Mouse (Mus musculus): ENCODE measurements at regions not wholly inside any gene's neighbourhood (a gene's known extent, or its start where the extent isn't known, plus 50 kb on each side); places are given as distances from the start of the nearest gene placed in this dataset.
A peak's percentile ranks its signal among the peaks of the same experiment; 100 is the strongest.

DNA sequence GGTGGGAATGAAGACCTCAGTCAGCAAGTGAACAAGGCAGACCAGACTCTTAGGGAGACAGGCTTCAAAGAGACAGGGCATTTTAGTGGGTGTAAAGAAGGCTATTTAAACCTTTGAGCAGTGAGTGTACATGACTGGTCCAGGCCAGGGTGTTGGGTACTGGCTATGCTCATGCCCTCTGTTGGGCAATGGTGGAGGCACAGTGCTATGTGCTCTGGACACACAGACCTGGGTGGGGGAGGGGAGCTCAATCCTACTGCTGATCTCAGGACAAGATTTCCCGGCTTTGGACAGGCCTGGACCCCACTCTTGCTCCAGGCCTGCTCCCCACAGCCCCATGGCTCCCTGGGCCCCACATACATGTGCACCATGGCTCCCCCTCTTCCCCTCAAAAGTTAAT is 355.1 kb downstream of the Slc4a3 start:
- no peak for DNase-seq

DNA sequence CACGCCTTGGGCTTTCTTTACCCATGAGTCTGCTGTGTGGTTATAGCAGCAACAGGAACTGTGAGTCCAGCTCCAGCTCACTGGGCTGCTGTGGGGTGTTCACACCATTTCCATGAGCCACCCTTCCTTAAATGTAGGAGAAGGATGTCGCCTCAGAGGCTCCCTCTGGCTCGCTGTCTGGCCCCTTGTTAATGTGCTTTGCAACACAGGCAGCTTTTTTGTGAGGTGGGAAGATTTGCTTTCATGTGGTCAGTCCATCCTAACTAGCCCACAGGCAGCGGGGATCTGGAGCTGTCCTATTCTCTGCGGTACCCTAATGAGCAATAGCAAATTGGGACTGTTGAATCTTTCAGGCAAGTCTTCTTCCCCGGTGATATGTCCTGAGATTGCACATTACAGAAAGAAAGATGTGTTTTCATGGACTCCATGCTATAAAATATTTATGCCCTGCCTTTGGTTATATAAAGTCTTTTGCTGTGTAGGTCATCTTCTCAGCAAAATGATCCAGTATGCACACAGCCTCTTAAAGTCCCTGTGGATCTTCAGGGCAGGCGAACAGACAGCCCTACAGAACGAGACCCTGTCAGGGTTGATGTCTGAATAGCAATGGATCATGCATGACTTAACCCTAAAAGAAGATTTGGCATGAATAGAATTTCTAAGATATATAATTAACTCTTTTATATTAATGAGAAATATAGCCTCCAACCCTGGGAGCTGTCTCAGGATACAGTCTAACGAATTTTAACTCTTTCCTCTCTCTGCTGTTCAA is 359.8 kb downstream of the Slc4a3 start:
- no peak for DNase-seq

DNA sequence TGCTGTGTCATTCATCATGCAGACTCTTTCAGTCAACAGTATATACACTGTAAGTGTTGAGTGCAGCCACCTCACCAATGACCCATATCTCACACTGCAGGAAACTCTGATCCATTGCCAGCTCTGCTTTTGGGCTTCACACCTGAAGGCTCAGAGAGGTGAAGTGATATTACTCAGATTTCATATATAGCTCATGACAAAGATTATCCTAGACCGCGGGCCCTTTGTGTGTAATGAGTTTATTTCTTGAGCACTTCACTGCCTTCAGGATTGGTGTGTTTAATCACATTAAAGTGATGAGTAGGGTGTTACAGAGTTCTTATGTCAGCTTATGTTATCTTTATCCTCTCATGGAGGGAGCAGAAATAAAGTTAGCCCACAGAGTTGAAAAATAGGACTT is 369.2 kb downstream of the Slc4a3 start:
- no peak for DNase-seq

DNA sequence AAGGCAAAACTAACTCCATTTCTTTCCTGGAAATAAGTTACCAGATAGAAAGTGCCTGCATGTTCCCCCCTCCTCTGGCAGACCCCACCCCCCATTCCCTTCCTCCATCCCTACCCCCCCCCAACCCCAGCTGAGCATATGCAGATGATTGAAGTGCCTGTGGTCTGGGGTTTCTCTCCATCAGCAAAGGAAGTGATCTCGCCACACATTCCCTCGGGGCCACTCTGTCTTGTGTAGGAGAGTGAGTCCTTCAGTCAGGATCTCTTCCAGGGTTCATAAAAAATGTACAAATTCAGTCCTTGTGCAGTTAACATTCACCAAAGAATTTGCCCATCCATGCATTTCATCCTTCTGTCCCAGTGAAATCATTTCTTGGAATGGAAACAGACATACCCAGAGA is 370.1 kb downstream of the Slc4a3 start:
- no peak for DNase-seq

DNA sequence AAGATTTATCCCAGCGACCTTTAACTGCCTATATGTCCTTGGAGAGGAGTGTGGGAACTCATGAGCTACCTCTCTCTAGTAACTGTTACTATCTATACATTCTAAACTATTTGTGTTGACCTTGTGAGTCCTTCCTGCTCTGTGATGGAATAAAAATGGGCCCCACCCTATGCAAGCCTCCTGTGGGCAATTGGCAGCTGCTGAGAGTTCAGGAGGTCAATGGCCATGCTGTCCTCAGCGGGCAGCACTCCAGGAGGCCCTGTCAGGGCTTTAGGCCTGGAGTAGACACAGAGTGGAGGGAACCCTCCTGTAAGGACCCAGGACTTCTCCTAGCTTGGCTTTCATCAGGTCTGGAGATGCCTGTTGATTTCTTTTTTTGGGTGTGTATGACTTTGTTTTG is 373.1 kb downstream of the Slc4a3 start:
- no peak for DNase-seq

DNA sequence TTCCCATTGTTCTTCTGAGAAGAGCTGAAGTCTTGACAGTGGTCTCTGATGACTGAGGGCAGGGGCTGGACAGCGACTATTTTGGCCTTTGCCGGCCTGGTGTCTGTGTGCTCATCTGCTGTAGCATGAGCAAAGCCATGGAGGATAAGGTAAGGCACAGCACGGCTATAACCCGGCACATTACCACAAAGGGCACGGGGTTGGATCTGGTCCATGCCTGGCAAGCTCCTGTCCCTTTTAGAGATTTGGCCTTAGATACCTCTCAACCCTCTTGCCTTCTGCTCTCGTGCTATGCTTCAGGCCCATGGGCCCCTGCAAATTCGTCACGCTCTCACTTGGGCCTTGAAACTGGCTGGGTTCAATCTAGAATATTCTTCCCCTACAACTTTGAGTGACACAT is 379.0 kb downstream of the Slc4a3 start:
- no peak for DNase-seq

DNA sequence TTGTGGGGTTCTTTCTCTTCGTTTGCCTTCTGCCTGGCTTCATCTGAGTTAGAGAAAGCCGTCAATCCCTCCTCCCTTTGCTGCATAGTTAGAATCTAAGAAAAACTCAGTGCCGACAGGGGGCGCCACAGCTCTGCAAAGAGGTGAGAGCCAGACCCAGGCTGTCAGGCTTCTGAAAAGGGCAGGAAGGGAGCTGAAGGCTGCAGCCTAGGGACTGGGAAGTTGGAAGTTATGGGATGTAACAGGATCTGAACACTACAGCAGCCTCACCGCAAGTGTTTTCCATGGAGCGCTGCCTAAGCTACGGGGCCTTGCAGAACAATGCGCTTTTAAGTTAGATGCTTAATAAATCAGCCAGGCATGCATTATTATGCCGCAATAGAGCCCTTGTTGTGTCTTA is 379.7 kb downstream of the Slc4a3 start:
- peak; percentile 92 to 95 for DNase-seq

DNA sequence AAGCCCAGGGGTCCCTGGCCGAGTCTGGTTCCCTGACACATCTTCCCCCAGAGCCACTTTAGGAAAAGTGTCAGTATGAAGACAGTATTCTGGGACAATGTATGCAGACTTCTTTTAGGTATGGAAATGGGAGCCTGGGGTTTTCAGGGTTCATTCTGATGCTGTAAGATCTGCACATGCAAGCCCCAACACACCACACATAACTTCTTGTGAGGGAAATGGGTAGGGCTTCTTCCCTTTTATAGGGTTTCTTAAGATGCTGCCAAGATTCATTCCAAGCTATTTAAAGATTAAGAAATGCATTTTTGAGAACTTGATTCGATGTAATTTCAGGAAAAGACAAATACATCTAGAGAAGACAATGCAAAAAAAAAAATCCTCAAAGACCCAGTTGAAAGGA is 385.8 kb downstream of the Slc4a3 start:
- no peak for DNase-seq

DNA sequence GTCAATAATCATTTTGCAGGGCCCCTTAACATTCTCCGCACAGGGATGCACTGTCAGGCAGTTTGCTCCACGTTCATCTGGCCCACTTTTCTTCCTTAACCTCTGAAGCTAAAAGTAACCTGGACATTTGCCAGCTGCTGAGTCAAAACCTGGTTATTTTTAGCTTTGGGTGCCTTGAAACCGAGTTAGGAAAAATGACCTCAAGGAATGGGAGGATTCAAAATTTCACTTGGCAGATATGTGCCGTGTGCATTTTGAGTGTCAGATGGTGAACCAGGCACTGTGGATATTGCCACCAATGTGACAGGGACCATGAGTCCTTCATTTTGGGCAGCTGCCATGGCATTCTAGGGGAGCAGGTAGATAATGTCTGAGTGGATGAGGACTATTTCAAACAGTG is 387.8 kb downstream of the Slc4a3 start:
- DNase-seq: no peak

DNA sequence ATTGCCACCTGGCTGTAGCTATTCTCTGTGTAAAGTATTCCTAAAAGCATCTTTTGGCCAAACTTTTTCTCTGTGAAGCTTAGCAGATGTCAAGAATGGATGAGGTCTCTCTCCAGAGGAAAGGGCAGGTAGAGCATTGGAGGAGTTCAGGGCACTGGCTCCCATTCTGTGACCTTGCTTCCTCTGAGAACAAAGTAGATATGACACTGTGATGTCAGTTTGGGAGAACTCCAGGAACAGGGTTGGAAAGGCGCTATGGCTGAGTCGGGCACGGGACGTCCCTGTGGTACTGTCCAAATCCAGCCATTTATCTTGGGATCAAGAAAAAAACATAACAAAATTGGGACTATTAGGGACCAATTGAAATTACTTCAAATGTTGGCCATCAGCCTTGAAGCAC is 388.7 kb downstream of the Slc4a3 start:
- no peak for DNase-seq

DNA sequence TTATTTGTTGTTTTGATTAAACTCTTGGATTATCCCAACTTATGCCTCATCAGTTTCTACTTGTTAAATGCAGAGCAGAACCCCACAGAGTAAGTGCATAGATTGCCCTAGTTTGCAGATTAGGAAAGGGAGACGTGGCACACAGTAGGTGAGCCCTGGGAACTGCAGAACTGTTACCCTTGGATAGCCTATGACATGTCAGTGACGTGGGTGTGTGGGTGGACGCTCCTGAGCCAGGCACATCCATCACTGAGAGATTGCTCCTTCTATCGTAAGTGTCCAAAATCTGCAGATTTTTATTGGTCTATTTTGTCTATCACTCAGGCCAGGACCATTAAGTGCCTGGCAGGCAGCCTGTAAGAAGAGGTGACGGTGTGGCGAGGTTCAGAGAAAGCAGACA is 389.8 kb downstream of the Slc4a3 start:
- DNase-seq: no peak

DNA sequence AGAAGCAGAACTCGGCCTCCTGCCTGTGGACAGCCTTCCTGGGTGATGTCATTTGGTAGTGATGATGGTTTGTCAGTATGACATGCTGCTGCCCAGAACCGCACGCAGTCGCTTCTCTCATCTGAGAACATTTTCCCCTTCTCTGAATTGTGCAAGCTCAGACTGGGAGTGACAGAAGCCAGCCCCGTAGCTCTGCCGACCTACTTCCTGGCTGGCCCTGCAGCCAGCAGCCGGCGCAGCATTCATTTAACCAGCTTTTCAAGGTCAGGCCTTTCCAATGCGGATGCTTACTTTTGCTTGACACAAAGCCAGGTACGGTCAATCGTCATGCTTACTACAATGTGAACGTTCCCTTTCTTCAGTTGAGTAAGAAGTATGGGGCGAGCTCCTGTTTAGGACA is 390.5 kb downstream of the Slc4a3 start:
- no peak for DNase-seq

DNA sequence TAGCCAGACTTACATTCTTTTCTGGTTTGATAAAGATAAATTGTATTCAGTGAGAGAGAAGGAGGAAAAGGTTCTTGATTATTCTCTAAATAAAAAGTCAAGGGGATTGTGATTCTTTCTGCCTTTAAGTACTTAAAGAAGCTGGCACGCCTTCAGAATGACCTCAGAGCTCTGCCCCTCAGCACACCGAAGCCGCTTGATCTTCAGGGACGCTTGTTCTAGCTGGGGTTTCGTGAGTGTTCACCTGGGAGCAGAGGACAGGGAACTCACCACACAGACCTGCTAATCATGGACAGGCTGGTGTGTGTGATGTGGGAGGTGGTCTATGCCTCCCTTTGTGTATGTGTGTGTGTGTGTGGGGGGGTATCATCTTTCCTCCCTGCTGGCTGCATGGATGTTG is 391.3 kb downstream of the Slc4a3 start:
- no peak for DNase-seq

DNA sequence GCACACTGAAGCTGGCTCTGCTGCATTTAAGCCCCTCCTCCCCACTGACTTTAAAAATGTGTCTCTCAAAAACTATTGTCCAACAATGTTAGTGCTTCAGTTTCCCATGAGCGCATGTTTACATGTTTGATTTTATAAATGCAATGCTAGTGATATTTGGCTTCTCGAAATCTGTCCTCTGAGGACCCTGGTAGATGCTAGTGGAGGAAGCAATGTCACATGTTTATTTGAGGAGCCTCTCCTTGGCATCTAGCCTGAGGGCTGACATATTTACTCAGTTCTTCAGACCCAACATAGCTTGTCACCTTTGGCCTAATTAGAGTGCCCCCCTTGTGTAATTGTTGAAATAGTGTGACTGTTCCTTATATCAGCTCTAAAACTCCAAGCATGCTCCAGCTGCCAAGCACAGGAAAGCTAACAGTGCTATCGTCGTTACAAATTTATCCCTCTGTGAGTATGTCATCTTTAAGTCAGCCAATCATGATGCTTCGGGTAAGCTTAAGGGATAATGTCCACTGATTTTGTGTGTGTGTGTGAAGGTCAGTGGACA is 400.3 kb downstream of the Slc4a3 start:
- DNase-seq: no peak

DNA sequence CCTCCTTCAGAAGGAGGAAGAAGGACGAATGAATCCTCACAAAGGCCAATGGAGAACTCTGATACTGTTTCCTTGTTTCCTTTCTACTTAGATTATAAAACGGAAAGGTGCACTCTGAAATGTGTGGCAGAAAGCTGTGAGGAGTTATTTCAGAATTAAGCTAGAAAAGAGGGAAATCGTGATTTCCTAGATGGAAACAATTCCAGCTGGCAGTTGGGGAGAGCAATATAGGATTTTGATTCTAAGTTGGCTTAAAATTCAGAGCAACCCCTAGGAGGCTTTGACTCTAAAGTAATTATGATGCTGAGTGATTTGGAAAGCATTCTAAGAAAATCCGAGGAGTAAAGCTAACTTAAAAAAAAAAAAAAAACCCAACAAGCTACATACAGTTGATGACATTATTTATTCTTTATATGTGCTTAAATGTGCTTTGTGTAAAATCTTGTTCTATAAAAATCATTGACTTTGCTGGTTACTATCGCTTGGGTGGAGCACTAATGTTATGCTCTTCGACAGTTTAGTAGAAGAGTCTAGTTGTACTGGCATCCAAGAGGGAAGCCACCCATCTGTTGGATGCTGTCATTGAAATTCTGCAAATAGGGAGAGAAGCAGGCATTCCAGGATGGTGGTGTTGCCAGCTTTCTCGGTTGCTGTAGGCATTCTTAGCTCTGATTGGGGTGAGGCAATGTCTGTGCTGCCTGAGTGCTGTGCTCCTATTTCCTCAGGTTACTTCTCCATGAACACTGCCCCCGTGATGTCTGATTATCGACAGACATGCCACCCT is 432.3 kb downstream of the Slc4a3 start:
- DNase-seq: peak; percentile 13 to 33

DNA sequence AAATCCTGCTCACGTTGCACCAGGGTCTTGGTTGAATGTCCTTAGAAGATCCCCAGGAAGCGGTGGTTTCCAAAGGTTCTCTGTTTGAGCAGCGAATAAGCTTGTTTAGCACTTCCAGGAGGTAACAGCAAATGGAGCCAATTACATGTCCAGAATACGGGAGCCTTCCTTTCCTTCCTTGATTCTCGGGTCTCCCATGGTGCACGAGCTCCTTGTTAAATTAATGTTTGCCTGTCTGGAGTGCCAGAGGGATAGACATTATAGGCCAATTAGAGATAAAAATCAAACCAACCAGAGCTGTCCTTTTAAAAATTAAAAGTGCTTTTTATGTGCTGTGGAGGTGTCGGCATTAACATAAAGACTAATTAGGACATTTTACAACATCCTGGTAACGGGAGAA is 437.0 kb downstream of the Slc4a3 start:
- DNase-seq: no peak

DNA sequence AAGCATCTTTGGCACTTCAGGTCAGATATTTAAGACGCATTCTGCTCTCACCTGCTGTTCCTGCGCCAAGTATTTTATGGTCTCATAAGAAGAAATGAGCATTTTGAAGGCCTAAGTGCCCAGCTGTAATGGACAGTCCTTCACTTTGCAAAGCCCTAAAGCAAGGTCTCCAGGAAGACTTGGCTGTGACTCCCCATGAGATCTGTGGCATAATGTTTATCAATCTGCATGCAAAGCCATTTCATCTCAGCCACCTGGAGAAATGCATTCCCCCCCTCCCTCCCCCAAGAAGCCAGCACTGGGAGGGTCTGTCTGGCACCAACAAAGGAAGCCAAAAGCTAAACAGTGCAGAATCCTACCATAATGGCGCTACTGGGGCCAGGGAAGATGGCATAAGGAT is 437.4 kb downstream of the Slc4a3 start:
- no peak for DNase-seq

DNA sequence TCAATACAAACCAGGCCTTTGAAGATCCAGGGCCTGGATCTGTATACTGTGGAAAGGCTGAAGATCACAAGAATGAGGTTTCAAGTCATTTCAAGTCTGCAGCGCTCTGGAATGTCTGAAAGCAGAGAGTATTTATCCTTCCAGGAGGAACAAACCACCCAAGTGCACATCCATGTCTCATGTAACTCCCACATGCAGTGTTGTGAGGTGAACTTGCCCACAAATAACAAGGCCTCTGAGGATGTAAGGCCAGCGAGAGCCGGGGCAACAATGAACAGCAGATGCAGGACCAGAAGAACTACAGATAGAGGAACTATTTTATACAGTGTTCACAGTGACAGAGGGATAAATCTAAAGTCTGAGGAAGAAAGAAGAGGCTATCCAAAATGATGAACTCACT is 442.4 kb downstream of the Slc4a3 start:
- DNase-seq: no peak

DNA sequence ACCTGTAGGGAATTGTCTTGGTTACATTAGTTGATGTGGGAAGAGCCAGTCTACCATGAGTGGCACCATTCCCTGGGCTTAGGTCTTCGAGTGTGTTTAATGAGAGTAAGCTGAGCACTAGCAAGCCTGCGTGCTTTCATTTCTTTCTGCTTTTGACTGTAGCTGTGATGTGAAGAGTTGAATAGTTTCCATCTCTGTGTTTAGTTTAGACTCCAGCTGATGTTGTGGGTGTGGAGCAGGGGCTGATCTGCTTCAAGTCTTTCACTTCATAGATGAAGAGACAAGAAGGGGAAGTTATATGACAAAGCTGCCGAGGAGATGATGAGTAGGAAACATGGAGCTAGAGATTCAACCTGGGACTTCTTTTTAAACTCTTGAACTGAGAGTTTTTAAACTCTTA is 446.0 kb downstream of the Slc4a3 start:
- no peak for DNase-seq

DNA sequence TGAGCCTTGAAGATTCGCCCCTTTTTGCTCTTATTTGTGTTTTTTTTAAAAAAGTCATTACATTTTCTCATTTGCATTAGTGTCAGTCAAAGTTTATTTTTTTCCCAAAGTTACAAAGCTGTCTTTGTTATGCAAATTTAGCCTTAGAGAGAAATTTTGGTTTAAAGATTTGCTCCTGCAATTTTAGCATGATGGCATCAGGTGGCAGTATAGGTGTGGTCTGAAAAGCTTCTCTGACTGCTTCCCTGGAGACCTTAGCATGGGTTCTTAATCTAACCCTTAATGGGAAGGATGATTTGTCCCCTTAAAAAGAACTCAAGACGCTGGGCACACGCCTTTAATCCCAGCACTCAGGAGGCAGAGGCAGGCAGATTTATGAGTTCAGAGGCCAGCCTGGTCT is 451.2 kb downstream of the Slc4a3 start:
- no peak for DNase-seq

DNA sequence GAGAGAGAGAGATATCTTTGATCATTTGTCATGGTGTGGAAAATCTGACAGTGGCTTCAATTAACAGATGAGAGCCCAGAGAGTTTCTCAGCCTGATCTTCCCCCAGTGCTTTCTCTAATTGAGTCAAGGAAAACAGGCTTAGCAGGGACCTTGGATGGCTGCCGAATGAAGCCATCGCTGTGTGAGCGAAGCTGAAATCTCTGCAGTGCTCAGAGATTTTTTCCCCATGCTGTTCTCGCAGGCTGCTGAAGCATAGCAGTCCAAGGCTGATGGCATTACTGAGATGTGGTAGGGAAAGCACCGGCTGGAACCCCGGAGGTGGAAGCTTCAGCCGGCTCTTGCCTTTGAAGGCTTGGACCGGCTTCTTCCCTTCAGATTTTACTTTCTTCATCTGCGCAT is 455.1 kb downstream of the Slc4a3 start:
- DNase-seq: peak; percentile 14 to 20

DNA sequence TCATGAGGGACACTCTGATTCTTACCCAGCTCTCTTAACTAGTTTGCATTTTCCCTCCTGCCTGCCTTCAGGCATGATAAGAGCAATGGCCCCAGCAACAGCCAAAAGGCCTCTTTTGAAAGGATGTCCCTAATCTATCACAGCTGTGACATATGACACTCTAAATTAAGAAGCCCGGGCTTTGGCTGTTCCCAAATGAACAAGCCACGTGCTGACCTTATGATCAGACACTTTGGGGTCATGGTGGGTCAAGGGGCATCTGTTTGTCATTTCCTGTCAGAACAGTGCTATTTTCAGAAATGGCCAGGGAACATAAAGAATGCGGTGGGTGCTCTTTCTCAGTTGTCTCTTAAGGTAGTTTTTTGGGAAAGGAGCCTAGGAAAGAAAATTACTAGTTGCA is 463.5 kb downstream of the Slc4a3 start:
- DNase-seq: no peak

DNA sequence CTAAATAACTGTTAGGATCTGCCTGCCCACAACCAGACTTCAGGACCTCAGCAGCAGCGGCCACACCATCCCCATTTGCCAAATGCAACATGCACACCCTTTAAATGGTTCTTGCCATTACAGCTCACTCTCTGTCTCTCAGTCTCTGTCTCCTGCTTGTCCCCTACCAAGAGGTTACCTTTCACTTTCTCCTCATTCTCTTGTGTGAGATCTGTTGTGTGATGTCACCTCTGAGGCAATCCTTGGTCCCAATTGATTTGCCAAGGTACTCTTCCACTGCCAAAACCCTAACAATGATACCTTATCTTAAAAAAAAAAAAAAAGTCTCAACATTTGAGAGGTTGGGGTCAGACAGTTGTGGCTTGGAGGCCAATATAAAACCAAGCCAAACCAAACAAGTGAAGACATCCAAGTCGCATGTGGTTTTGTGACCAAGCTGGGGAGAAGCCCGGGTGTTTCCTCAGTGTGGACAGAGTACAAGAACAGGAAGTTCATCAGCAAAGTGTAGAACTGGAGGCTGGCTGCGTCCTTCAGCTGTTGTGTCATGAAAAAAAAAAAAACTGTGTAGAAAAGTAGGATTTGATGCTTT is 464.2 kb downstream of the Slc4a3 start:
- no peak for DNase-seq

DNA sequence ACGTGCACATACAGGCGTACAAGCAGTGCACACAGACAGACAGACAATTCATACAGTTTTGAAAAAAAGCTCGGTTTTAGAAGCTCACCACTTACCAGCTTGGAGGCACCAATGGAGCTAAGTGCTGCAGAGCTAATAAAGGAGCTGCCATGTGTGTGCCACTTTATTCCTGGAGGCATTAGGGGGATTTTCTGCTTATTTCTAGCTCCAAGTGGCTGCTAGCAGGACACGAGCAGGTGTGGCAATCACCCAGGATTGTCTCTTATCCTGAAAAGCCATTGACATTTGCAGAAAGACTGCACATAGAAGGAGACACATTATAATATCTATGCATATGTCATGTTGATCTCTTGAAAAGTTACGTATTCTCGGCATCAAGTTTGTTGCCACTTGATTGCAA is 472.5 kb downstream of the Slc4a3 start:
- no peak for DNase-seq
